Mouse (Mus musculus): ENCODE data around the gene Elf4.

GRCm38 (mm10) chrX:48460496-48460895 lies 2.4 kb downstream of the Elf4 start:
- TF ChIP-seq CTCF (conservative IDR thresholded peaks at IDR 0.05; ENCODE audit: low read length) (no peak), NANOG (IDR thresholded peaks at IDR 0.05; ENCODE audit: borderline replicate concordance, low read length) (no peak)
